Mouse (Mus musculus) brain, embryonic 18.5 days (tissue): ENCODE data around the gene Sprr2a2.
"Not testable (repeated sequence)": the region's sequence is repeated elsewhere in the genome, so short reads cannot be mapped to it uniquely, and the experiment has no call there.

ENCODE experiments used
- DNase-seq: peaks from one replicate; pipeline ENCODE4 v3.0.0-alpha.2; 2012; ENCODE audit warnings: low read depth, low spot score

Sprr2a2 gene

GRCm38 (mm10) chr3:92274018-92274417 is 58.3 kb downstream of the Sprr2a2 start:
- DNase-seq: not testable (repeated sequence)

GRCm38 (mm10) chr3:92279663-92280062 is 63.9 kb downstream of the Sprr2a2 start:
- not testable (repeated sequence) for DNase-seq

- DNase-seq: not testable (repeated sequence)
Measured at GRCm38 (mm10) chr3:92280963-92281606, 65.4 kb downstream of the Sprr2a2 start.

- DNase-seq: not testable (repeated sequence)
Measured at GRCm38 (mm10) chr3:92285101-92285500, 69.4 kb downstream of the Sprr2a2 start, which contains the start of gene Sprr2a3. Sprr2a3 (plus strand) TSS chr3:92285417.

GRCm38 (mm10) chr3:92288489-92288888 is 72.8 kb downstream of the Sprr2a2 start:
- DNase-seq: not testable (repeated sequence)
